Mouse (Mus musculus) neural tube, embryonic 13.5 days (tissue): ENCODE data around the gene Nle1. TPM values are rescaled to one million over a fixed set of nuclear protein-coding genes. Genes with fewer than 3 reads are reported as not detected.
"Not testable (repeated sequence)": the region's sequence is repeated elsewhere in the genome, so short reads cannot be mapped to it uniquely, and the experiment has no call there.

ENCODE experiments used
- ATAC-seq: fragments of 200-750 bp; cut with Nextera tagmentation; 2 replicates; pipeline ENCODE4 v1.8.0; 2017; ENCODE audit warnings: low read depth, mild to moderate bottlenecking, moderate TSS enrichment, moderate library complexity
- H3K27ac ChIP-seq: fragments of 300-500 bp; sonication (generic); replicated peaks from 2 replicates; pipeline ENCODE4 v1.5.1; 2015; ENCODE audit warnings: moderate library complexity, mild to moderate bottlenecking, inconsistent platforms
- H3K27me3 ChIP-seq: fragments of 300-500 bp; sonication (generic); 2 replicates; pipeline ENCODE4 v1.6.1; 2015; ENCODE audit warnings: mild to moderate bottlenecking, inconsistent platforms
- H3K36me3 ChIP-seq: fragments of 300-500 bp; sonication (generic); 2 replicates; pipeline ENCODE4 v1.6.1; 2015; ENCODE audit warnings: mild to moderate bottlenecking, inconsistent platforms
- H3K4me1 ChIP-seq: fragments of 300-500 bp; sonication (generic); replicated peaks from 2 replicates; pipeline ENCODE4 v1.6.1; 2015; ENCODE audit warnings: inconsistent platforms
- H3K4me2 ChIP-seq: fragments of 300-500 bp; sonication (generic); 2 replicates; pipeline ENCODE4 v1.6.1; 2015; ENCODE audit warnings: inconsistent platforms, mild to moderate bottlenecking, moderate library complexity
- H3K4me3 ChIP-seq: fragments of 300-500 bp; sonication (generic); 2 replicates; pipeline ENCODE4 v1.5.1; 2015; ENCODE audit warnings: mild to moderate bottlenecking, inconsistent platforms
- H3K9ac ChIP-seq: fragments of 300-500 bp; sonication (generic); 2 replicates; pipeline ENCODE4 v1.6.1; 2015; ENCODE audit warnings: moderate library complexity, mild to moderate bottlenecking, inconsistent platforms
- H3K9me3 ChIP-seq: fragments of 300-500 bp; sonication (generic); 2 replicates; pipeline ENCODE4 v1.6.1; 2016; ENCODE audit warnings: inconsistent platforms
- WGBS: fragments of 180-500 bp; shearing (Covaris S2); methylation state at CpG from one replicate; pipeline ENCODE4 v1.1.7; 2015; 5-methylcytosine and 5-hydroxymethylcytosine counted together
- polyA plus RNA-seq: library from polyadenylated mRNA; unstranded; fragments of >200 nt; fragmentation: Nextera tagmentation; extraction: Ambion mirVana; gene quantifications from 2 replicates; pipeline ENCODE4 v1.2.1, GENCODE M21; 2015

Nle1 gene
- polyA plus RNA-seq, 1 experiment from 2014 or later = 31.9 TPM

GRCm38 (mm10) chr11:82931671-82932450 lies 23.6 kb upstream of the Nle1 start:
- H3K4me1 ChIP-seq = peaks cover 16% of the 10 kb centered on the region
- not testable (repeated sequence) for H3K9me3 ChIP-seq, H3K27ac ChIP-seq, H3K36me3 ChIP-seq, ATAC-seq
- H3K4me3 ChIP-seq = peak overlapping the region; percentile 47
- WGBS = under 1% methylated on average over 110 of the region's 119 CpGs
- H3K9ac ChIP-seq = peak overlapping the region; percentile 67
- H3K4me2 ChIP-seq = peak overlapping the region; percentile 88
- H3K27me3 ChIP-seq = peaks cover 73% of the 10 kb centered on the region

- H3K36me3 ChIP-seq, H3K9me3 ChIP-seq, ATAC-seq, H3K27ac ChIP-seq: not testable (repeated sequence)
- Histone ChIP-seq H3K27me3 (peaks cover 73% of the 10 kb centered on the region), H3K4me2 (peak overlapping the region; percentile 88), H3K4me3 (peak overlapping the region; percentile 47), H3K9ac (peak overlapping the region; percentile 67), H3K4me1 (peaks cover 16% of the 10 kb centered on the region)
- WGBS = 2% methylated on average over 53 of the region's 63 CpGs
Observed at GRCm38 (mm10) chr11:82931161-82931560, 22.9 kb upstream of the Nle1 start.

- not testable (repeated sequence) for H3K36me3 ChIP-seq, H3K27ac ChIP-seq, ATAC-seq, H3K9me3 ChIP-seq
- H3K4me1 ChIP-seq = peaks cover 16% of the 10 kb centered on the region
- peak overlapping the region; percentile 47 for H3K4me3 ChIP-seq
- peak overlapping the region; percentile 88 for H3K4me2 ChIP-seq
- H3K9ac ChIP-seq = peak overlapping the region; percentile 60
- peaks cover 73% of the 10 kb centered on the region for H3K27me3 ChIP-seq
- 1% methylated on average over 76 of the region's 85 CpGs for WGBS
Observed at GRCm38 (mm10) chr11:82930391-82930955, 22.3 kb upstream of the Nle1 start.

- 47% methylated on average over 3 of the region's 3 CpGs for WGBS
- no peaks in the 10 kb centered on the region for H3K36me3 ChIP-seq
- peaks cover 73% of the 10 kb centered on the region for H3K27me3 ChIP-seq
- H3K9me3 ChIP-seq = no peaks in the 10 kb centered on the region
- no peak overlapping the region for H3K27ac ChIP-seq
- ATAC-seq = no peak
- no peak overlapping the region for H3K4me2 ChIP-seq
- no peak overlapping the region for H3K4me3 ChIP-seq
- no peak overlapping the region for H3K9ac ChIP-seq
- peaks cover 16% of the 10 kb centered on the region for H3K4me1 ChIP-seq
Observed at GRCm38 (mm10) chr11:82929633-82929950, 21.4 kb upstream of the Nle1 start.

- no peak overlapping the region for H3K9ac ChIP-seq
- no peak overlapping the region for H3K4me3 ChIP-seq
- no peak for ATAC-seq
- H3K27ac ChIP-seq = no peak overlapping the region
- 27% methylated on average over 20 of the region's 20 CpGs for WGBS
- H3K4me1 ChIP-seq = peaks cover 16% of the 10 kb centered on the region
- H3K9me3 ChIP-seq = no peaks in the 10 kb centered on the region
- no peak overlapping the region for H3K4me2 ChIP-seq
- H3K27me3 ChIP-seq = peaks cover 67% of the 10 kb centered on the region
- H3K36me3 ChIP-seq = no peaks in the 10 kb centered on the region
Observed at GRCm38 (mm10) chr11:82928897-82929632, 20.9 kb upstream of the Nle1 start.

- not testable (repeated sequence) for H3K9ac ChIP-seq, H3K4me2 ChIP-seq, H3K36me3 ChIP-seq, ATAC-seq, H3K27ac ChIP-seq, H3K4me3 ChIP-seq, H3K4me1 ChIP-seq, H3K9me3 ChIP-seq
- WGBS = 91% methylated on average over 6 of the region's 6 CpGs
- H3K27me3 ChIP-seq = peaks cover 48% of the 10 kb centered on the region
Observed at GRCm38 (mm10) chr11:82923910-82924309, 15.7 kb upstream of the Nle1 start.

- H3K27ac ChIP-seq = no peak overlapping the region
- no peak overlapping the region for H3K4me3 ChIP-seq
- H3K36me3 ChIP-seq = no peaks in the 10 kb centered on the region
- H3K4me1 ChIP-seq = no peaks in the 10 kb centered on the region
- peaks cover 30% of the 10 kb centered on the region for H3K27me3 ChIP-seq
- 67% methylated on average over 4 of the region's 4 CpGs for WGBS
- H3K4me2 ChIP-seq = no peak overlapping the region
- ATAC-seq = no peak
- no peak overlapping the region for H3K9ac ChIP-seq
- no peaks in the 10 kb centered on the region for H3K9me3 ChIP-seq
Observed at GRCm38 (mm10) chr11:82921691-82922090, 13.5 kb upstream of the Nle1 start.

- H3K27me3 ChIP-seq = peaks cover 26% of the 10 kb centered on the region
- WGBS = 67% methylated on average over 10 of the region's 10 CpGs
Observed at GRCm38 (mm10) chr11:82920768-82921167, 12.6 kb upstream of the Nle1 start.

GRCm38 (mm10) chr11:82914711-82915352 lies 6.6 kb upstream of the Nle1 start:
- Histone ChIP-seq H3K4me2 (peak overlapping the region; percentile 47), H3K36me3 (no peaks in the 10 kb centered on the region), H3K27me3 (peaks cover 35% of the 10 kb centered on the region), H3K27ac (no peak overlapping the region), H3K4me1 (no peaks in the 10 kb centered on the region; the same call in 1 of the 2 replicates), H3K9me3 (no peaks in the 10 kb centered on the region), H3K9ac (0 out of 2 replicates have a peak overlapping the region, but pooled peaks have one; percentile 22), H3K4me3 (no peak overlapping the region)
- 8% methylated on average over 16 of the region's 16 CpGs for WGBS
- no peak; the same call in 1 of the 2 replicates for ATAC-seq

More at GRCm38 (mm10) chr11:82920768-82921167, 12.6 kb upstream of the Nle1 start:
- Histone ChIP-seq H3K4me1 (no peaks in the 10 kb centered on the region), H3K9me3 (no peaks in the 10 kb centered on the region), H3K36me3 (no peaks in the 10 kb centered on the region), H3K9ac (no peak overlapping the region), H3K4me3 (no peak overlapping the region), H3K4me2 (no peak overlapping the region), H3K27ac (no peak overlapping the region)
- no peak for ATAC-seq

GRCm38 (mm10) chr11:82910679-82911389 lies 2.6 kb upstream of the Nle1 start:
- Histone ChIP-seq H3K4me3 (no peak overlapping the region), H3K9me3 (no peaks in the 10 kb centered on the region), H3K27me3 (peaks cover 24% of the 10 kb centered on the region), H3K4me2 (no peak overlapping the region), H3K36me3 (peaks cover 6% of the 10 kb centered on the region; the same call in 1 of the 2 replicates), H3K9ac (no peak overlapping the region), H3K27ac (no peak overlapping the region), H3K4me1 (peaks cover 12% of the 10 kb centered on the region)
- ATAC-seq = no peak
- 79% methylated on average over 11 of the region's 11 CpGs for WGBS

GRCm38 (mm10) chr11:82910250-82910649 lies 2.0 kb upstream of the Nle1 start, which contains the start of gene Unc45b:
Gene Unc45b (plus strand): TSS chr11:82910550.
- Histone ChIP-seq H3K4me2 (no peak within 1 kb of the TSS), H3K4me1 (peaks cover 12% of the 10 kb centered on the region), H3K9ac (no peak within 1 kb of the TSS), H3K27ac (no peak within 1 kb of the TSS), H3K9me3 (no peaks in the 10 kb centered on the region), H3K4me3 (no peak within 1 kb of the TSS), H3K27me3 (peaks cover 24% of the 10 kb centered on the region), H3K36me3 (peaks cover 11% of the 10 kb centered on the region)
- no peak for ATAC-seq
- 92% methylated on average over 4 of the region's 4 CpGs for WGBS
